Mouse (Mus musculus): ENCODE measurements around the gene Klhl18. TPM values are rescaled to one million over a fixed set of nuclear protein-coding genes. Genes with fewer than 3 reads are reported as not detected.

Gene Klhl18
- polyA plus RNA-seq, 1 experiment from 2014 or later, result 8.4 TPM

DNA sequence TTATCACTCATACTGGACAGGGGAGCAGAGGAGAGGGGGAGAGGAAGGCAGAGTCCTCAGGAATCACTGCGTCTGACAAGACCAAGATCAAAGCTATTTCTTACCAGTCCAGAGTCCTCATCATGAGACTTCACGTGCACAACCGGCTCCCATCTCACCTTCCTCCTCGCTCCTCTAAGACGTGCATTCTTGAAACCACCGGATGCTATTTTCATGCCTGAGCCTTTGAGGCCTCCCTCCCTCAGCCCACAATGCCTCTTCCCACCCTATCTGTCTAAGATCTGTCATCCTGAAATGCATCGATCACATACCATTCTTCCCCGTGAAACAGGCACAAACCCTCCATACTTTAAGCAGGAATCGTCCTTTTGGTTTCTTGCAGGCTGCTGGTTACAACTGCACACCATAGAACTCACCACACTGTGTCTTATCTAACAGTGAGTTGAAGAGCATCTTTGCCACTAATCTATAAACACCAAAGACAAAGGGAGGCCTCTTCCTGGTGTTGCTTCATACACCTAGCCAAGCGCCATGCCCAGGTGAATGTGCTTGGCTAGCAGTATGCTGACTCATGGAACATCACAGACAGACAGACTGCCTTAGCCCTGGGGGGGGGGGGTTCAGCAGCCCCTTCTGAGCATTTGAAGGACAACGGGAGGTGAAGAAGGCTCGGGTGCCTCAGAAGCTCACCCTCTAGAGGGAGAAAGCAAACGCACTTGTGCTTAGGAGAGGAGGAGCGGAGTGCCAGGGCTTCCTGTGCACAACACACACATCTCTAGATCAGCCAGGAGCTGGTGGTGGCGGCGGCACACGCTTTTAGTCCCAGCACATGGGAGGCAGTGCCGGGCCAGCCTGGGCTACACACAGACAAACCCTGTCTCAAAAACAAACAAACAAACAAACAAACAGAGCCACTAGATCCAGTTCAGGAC lies 15.3 kb downstream of the Klhl18 start:
- H3K4me3 ChIP-seq, result no peak overlapping the region
- H3K4me2 ChIP-seq, result no peak overlapping the region
- no peak overlapping the region for H3K27ac ChIP-seq (replicated peaks)
- H3K36me3 ChIP-seq, result peaks cover 20% of the 10 kb centered on the region
- 76% methylated on average over 18 of the region's 18 CpGs for WGBS
- H3K9me3 ChIP-seq, result no peaks in the 10 kb centered on the region
- no peak for ATAC-seq (ENCODE audit: extremely low read depth, insufficient number of reproducible peaks, low FRiP score, low TSS enrichment)
- H3K27me3 ChIP-seq (replicated peaks), result no peaks in the 10 kb centered on the region
- peaks cover 13% of the 10 kb centered on the region for H3K4me1 ChIP-seq
- H3K9ac ChIP-seq, result no peak overlapping the region

- Histone ChIP-seq H3K27me3 (replicated peaks) (no peaks in the 10 kb centered on the region), H3K9ac (no peak overlapping the region), H3K9me3 (no peaks in the 10 kb centered on the region), H3K4me1 (peaks cover 13% of the 10 kb centered on the region), H3K4me2 (no peak overlapping the region), H3K36me3 (peaks cover 25% of the 10 kb centered on the region), H3K4me3 (no peak overlapping the region), H3K27ac (replicated peaks) (peak overlapping the region; percentile 65)
- ATAC-seq (ENCODE audit: extremely low read depth, insufficient number of reproducible peaks, low FRiP score, low TSS enrichment), result no peak
- WGBS, result 19% methylated on average over 2 of the region's 2 CpGs
Measured at GRCm38 (mm10) chr9:110459145-110459727, 17.3 kb downstream of the Klhl18 start.

DNA sequence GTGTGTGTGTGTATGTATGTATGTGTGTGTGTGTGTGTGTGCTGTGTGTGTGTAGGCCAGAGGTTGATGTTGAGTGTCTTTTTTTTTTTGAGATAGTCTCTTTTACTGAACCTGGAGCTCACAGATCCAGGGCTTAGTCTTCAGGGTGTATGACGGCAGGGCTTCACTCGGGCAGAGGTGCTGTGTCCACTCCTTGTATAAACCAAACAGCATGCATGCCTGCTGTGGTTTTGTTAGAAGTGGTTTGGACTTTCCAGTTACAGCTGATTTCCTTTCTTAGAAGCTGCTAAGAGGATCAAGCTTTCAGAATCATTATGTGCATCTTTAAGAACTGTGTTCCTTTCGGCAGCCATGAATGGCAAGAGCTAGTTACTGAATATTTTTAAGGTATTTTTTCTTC lies 18.6 kb downstream of the Klhl18 start:
- H3K4me2 ChIP-seq, result no peak overlapping the region
- H3K4me1 ChIP-seq, result peaks cover 13% of the 10 kb centered on the region
- no peak for ATAC-seq (ENCODE audit: extremely low read depth, insufficient number of reproducible peaks, low FRiP score, low TSS enrichment)
- no peak overlapping the region for H3K9ac ChIP-seq
- H3K27me3 ChIP-seq (replicated peaks), result no peaks in the 10 kb centered on the region
- no peak overlapping the region for H3K27ac ChIP-seq (replicated peaks)
- H3K4me3 ChIP-seq, result no peak overlapping the region
- WGBS, result 81% methylated on average over 3 of the region's 3 CpGs
- H3K36me3 ChIP-seq, result peaks cover 19% of the 10 kb centered on the region
- H3K9me3 ChIP-seq, result no peaks in the 10 kb centered on the region

DNA sequence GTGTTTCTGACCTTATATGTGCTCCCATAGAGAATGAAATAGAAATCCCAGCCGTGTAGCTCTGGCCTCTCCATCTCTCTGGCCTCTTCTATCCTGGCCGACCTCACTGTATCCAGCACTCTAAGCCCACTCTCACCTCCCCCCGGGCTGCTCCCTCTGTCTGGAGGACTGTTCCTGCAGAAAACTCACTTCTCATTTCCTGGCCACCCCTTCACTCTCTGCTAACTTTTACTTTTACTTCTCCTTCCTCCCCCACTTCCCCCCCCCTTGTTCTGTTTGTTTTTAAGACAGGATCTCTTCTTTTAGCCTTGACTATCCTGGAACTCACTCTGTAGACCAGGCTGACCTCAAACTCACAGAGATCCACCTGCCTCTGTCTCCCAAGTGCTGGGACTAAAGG lies 24.0 kb downstream of the Klhl18 start:
- Histone ChIP-seq H3K9me3 (no peaks in the 10 kb centered on the region), H3K4me2 (no peak overlapping the region), H3K27me3 (replicated peaks) (no peaks in the 10 kb centered on the region), H3K36me3 (peaks cover 46% of the 10 kb centered on the region), H3K4me1 (no peaks in the 10 kb centered on the region), H3K4me3 (no peak overlapping the region), H3K9ac (no peak overlapping the region), H3K27ac (replicated peaks) (no peak overlapping the region)
- no peak for ATAC-seq (ENCODE audit: extremely low read depth, insufficient number of reproducible peaks, low FRiP score, low TSS enrichment)
- 73% methylated on average over 3 of the region's 3 CpGs for WGBS

GRCm38 (mm10) chr9:110448857-110449617 lies 27.5 kb downstream of the Klhl18 start:
- Histone ChIP-seq H3K27ac (replicated peaks) (no peak overlapping the region), H3K9me3 (no peaks in the 10 kb centered on the region), H3K4me1 (no peaks in the 10 kb centered on the region), H3K9ac (no peak overlapping the region), H3K36me3 (peaks cover 44% of the 10 kb centered on the region), H3K4me3 (no peak overlapping the region), H3K27me3 (replicated peaks) (no peaks in the 10 kb centered on the region), H3K4me2 (no peak overlapping the region)
- ATAC-seq (ENCODE audit: extremely low read depth, insufficient number of reproducible peaks, low FRiP score, low TSS enrichment), result no peak
- 29% methylated on average over 11 of the region's 11 CpGs for WGBS

GRCm38 (mm10) chr9:110448356-110448755 lies 28.1 kb downstream of the Klhl18 start:
- Histone ChIP-seq H3K9me3 (no peaks in the 10 kb centered on the region), H3K4me2 (no peak overlapping the region), H3K27me3 (replicated peaks) (no peaks in the 10 kb centered on the region), H3K9ac (no peak overlapping the region), H3K36me3 (peaks cover 46% of the 10 kb centered on the region), H3K4me3 (no peak overlapping the region), H3K27ac (replicated peaks) (no peak overlapping the region), H3K4me1 (no peaks in the 10 kb centered on the region)
- no peak for ATAC-seq (ENCODE audit: extremely low read depth, insufficient number of reproducible peaks, low FRiP score, low TSS enrichment)
- 75% methylated on average over 15 of the region's 15 CpGs for WGBS

DNA sequence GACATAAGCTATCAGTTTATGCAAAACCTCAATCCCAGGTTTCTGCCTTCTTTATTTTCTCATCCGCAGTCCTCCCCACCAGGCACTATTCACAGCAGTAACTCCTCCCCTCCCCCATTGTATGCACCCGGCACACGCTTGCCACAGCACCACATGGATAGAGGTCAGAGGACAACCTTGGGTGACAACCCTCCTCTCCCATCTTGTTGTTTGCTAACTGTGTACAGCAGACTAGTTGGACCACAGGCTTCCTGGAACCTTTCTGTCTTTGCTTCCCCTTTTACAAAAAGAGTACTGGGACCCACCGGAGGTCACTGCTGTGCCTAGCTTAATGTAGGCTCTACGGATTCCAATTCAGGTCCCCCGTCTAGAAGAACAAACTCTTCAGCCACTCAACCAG lies 35.9 kb downstream of the Klhl18 start:
- ATAC-seq (ENCODE audit: extremely low read depth, insufficient number of reproducible peaks, low FRiP score, low TSS enrichment), result no peak
- 92% methylated on average over 6 of the region's 6 CpGs for WGBS
- no peak overlapping the region for H3K4me2 ChIP-seq
- no peak overlapping the region for H3K9ac ChIP-seq
- H3K4me1 ChIP-seq, result no peaks in the 10 kb centered on the region
- no peaks in the 10 kb centered on the region for H3K9me3 ChIP-seq
- H3K36me3 ChIP-seq, result peaks cover 53% of the 10 kb centered on the region
- H3K4me3 ChIP-seq, result no peak overlapping the region
- H3K27ac ChIP-seq (replicated peaks), result no peak overlapping the region
- H3K27me3 ChIP-seq (replicated peaks), result no peaks in the 10 kb centered on the region

DNA sequence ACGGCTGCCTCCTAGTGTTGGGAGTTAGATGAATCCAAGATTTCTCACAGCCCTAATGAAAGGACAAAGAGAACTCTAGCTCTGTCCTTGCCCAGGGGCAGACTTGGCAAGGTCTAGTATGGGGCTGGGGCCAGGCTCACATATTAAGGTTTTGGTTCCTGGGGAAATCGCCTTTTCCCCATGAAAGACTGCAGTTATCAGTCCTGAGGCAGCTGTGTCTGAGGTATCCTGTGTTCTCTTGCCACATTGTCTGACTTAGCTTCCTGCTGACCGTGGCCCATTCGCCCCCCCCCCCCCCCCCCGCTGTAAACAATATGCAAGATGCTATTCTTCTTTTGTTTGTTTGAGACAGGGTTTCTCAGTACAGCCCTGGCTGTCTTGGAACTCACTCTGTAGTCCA lies 36.4 kb downstream of the Klhl18 start:
- no peaks in the 10 kb centered on the region for H3K27me3 ChIP-seq (replicated peaks)
- H3K27ac ChIP-seq (replicated peaks), result no peak overlapping the region
- H3K36me3 ChIP-seq, result peaks cover 58% of the 10 kb centered on the region
- H3K9ac ChIP-seq, result no peak overlapping the region
- H3K4me2 ChIP-seq, result no peak overlapping the region
- no peak for ATAC-seq (ENCODE audit: extremely low read depth, insufficient number of reproducible peaks, low FRiP score, low TSS enrichment)
- WGBS, result 47% methylated on average over 5 of the region's 5 CpGs
- no peak overlapping the region for H3K4me3 ChIP-seq
- H3K9me3 ChIP-seq, result no peaks in the 10 kb centered on the region
- H3K4me1 ChIP-seq, result no peaks in the 10 kb centered on the region

DNA sequence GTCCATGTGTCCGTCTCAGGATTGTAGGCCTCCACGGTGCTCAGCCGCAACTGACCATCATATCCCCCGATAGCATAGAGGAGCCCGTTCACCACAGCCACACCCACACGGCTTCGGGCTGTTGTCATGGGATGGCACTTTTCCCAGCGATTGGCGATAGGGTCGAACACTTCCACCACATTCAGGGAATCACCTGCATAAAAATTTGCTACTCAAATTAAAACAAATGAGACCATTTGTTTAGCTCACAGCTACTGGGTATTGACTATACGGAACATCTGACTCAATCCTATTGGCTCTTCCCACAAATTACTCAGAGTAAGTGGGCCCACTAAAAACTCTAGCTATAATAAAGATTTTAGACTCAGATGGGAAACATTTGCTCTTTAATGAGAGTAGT lies 40.5 kb downstream of the Klhl18 start:
- no peaks in the 10 kb centered on the region for H3K27me3 ChIP-seq (replicated peaks)
- peaks cover 62% of the 10 kb centered on the region for H3K36me3 ChIP-seq
- no peak overlapping the region for H3K9ac ChIP-seq
- ATAC-seq (ENCODE audit: extremely low read depth, insufficient number of reproducible peaks, low FRiP score, low TSS enrichment), result no peak
- no peaks in the 10 kb centered on the region for H3K4me1 ChIP-seq
- 91% methylated on average over 11 of the region's 11 CpGs for WGBS
- H3K4me2 ChIP-seq, result no peak overlapping the region
- no peaks in the 10 kb centered on the region for H3K9me3 ChIP-seq
- no peak overlapping the region for H3K4me3 ChIP-seq
- H3K27ac ChIP-seq (replicated peaks), result no peak overlapping the region

DNA sequence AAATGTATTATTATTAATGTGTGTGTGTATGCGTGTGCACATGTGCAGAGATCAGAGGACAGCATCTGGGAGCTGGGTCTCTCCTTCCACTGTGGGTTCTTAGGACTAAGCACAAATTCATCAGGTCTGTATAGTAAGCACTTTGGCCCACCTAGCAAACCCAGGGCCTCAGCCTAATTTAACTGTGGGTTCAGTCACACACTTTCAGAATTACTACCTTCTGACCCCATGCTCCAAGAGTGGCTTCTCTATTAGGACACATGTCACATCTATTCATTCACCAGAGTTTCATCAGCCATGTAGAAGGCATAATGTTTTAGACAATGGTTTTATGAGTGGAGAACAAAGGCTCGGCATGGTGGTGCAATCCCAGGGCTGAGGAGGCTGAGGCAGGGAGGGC lies 43.4 kb downstream of the Klhl18 start:
- no peak for ATAC-seq (ENCODE audit: extremely low read depth, insufficient number of reproducible peaks, low FRiP score, low TSS enrichment)
- H3K27ac ChIP-seq (replicated peaks), result no peak overlapping the region
- H3K4me1 ChIP-seq, result no peaks in the 10 kb centered on the region
- H3K27me3 ChIP-seq (replicated peaks), result no peaks in the 10 kb centered on the region
- no peak overlapping the region for H3K4me3 ChIP-seq
- no peak overlapping the region for H3K4me2 ChIP-seq
- no peaks in the 10 kb centered on the region for H3K9me3 ChIP-seq
- H3K9ac ChIP-seq, result no peak overlapping the region
- WGBS, result 90% methylated on average over 2 of the region's 2 CpGs
- H3K36me3 ChIP-seq, result peaks cover 83% of the 10 kb centered on the region

DNA sequence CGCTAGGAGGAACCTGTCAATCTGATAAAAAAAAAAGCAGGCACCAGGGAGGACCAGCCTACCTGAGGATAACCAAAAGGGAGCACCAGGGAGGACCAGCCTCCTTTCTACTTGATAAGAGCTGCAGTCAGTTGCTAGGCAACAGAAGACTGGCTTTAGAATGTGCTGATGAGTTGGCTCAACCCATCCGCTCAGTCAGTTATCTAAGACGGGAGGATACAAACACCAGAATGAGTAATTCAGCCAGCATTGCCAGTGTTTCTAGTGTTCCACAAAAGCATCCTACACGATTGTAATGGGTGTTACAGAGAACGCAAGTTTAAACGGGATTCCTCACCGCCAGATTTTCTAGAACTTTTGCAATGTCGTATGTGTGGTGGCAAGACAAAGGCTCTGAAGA lies 45.3 kb downstream of the Klhl18 start:
- 65% methylated on average over 8 of the region's 8 CpGs for WGBS
- H3K27ac ChIP-seq (replicated peaks), result no peak overlapping the region
- peaks cover 89% of the 10 kb centered on the region for H3K36me3 ChIP-seq
- no peak overlapping the region for H3K4me3 ChIP-seq
- no peaks in the 10 kb centered on the region for H3K27me3 ChIP-seq (replicated peaks)
- no peak overlapping the region for H3K9ac ChIP-seq
- no peaks in the 10 kb centered on the region for H3K4me1 ChIP-seq
- no peaks in the 10 kb centered on the region for H3K9me3 ChIP-seq
- no peak overlapping the region for H3K4me2 ChIP-seq
- ATAC-seq (ENCODE audit: extremely low read depth, insufficient number of reproducible peaks, low FRiP score, low TSS enrichment), result no peak
